Mouse (Mus musculus) intestine, embryonic 16.5 days (tissue): ENCODE data around the gene Parp2. TPM values are rescaled to one million over a fixed set of nuclear protein-coding genes. Genes with fewer than 3 reads are reported as not detected.

ENCODE experiments used
- ATAC-seq: fragments of 200-750 bp; cut with Nextera tagmentation; 2 replicates; pipeline ENCODE4 v1.8.0; 2017; ENCODE audit warnings: moderate TSS enrichment, moderate library complexity
- H3K27ac ChIP-seq: fragments of 300-500 bp; sonication (generic); 2 replicates; pipeline ENCODE4 v1.5.1; 2014; ENCODE audit warnings: mild to moderate bottlenecking, low read length
- H3K27me3 ChIP-seq: fragments of 300-500 bp; sonication (generic); replicated peaks from 2 replicates; pipeline ENCODE4 v1.6.1; 2014; ENCODE audit warnings: low read length, control low read depth, mixed read lengths; ENCODE audit not compliant: control insufficient read depth, insufficient read depth
- H3K36me3 ChIP-seq: fragments of 300-500 bp; sonication (generic); 2 replicates; pipeline ENCODE4 v1.6.1; 2014; ENCODE audit warnings: low read length, control low read depth; ENCODE audit not compliant: control insufficient read depth, insufficient read depth
- H3K4me1 ChIP-seq: fragments of 300-500 bp; sonication (generic); 2 replicates; pipeline ENCODE4 v1.6.1; 2014; ENCODE audit warnings: low read length, control low read depth, mixed read lengths; ENCODE audit not compliant: control insufficient read depth, insufficient read depth
- H3K4me2 ChIP-seq: fragments of 300-500 bp; sonication (generic); 2 replicates; pipeline ENCODE4 v1.6.1; 2014; ENCODE audit warnings: low read depth, low read length, control low read depth
- H3K4me3 ChIP-seq: fragments of 300-500 bp; sonication (generic); 2 replicates; pipeline ENCODE4 v1.5.1; 2014; ENCODE audit warnings: mild to moderate bottlenecking, low read length
- H3K9ac ChIP-seq: fragments of 300-500 bp; sonication (generic); 2 replicates; pipeline ENCODE4 v1.6.1; 2014; ENCODE audit warnings: low read depth, low read length
- H3K9me3 ChIP-seq: fragments of 300-500 bp; sonication (generic); 2 replicates; pipeline ENCODE4 v1.6.1; 2016; ENCODE audit warnings: low read length, control low read depth; ENCODE audit not compliant: control insufficient read depth
- WGBS: fragments of 180-500 bp; shearing (Covaris S2); extraction: QIAGEN DNeasy Blood & Tissue Kit; methylation state at CpG from one replicate; pipeline ENCODE4 v1.1.7; 2014; 5-methylcytosine and 5-hydroxymethylcytosine counted together
- polyA plus RNA-seq: library from polyadenylated mRNA; unstranded; fragments of >200 nt; fragmentation: Nextera tagmentation; extraction: Ambion mirVana; gene quantifications from 2 replicates; pipeline ENCODE4 v1.2.1, GENCODE M21; 2015

Gene Parp2
- polyA plus RNA-seq: 56.4 and 60.6 TPM in 2 replicates

DNA sequence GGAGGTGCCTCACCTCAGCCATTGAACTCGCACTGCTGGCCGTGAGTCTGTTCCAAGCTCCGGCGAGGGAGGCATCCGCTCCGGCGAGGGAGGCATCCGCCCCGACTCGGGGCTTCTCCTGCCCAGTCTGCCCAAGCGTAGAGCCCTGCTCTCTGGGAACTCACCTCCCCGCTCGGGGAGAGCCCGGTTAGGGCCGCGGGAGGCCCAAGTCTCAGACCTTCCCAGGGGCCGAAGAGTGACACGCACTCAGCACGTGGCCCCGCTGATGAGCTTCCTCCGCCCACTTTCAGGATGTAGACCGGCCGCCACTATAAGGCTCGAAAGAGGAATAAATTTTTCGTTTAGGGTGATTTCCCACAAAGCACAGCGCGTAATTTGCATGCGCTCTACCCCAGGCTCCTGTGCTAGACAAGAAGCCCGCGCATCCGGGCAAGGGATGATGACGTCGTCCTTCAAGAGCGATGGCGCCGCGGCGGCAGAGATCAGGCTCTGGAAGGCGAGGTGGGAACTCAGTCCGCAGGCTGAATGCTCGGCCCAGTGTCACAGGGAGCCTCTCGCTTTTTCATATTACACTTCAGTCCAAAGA, at the start of gene Parp2, which contains the start of gene Ccnb1ip1:
Gene Parp2, plus strand, starts transcription at position 355 of the 586 bp plus-strand sequence.
Gene Ccnb1ip1, minus strand, starts transcription at position 246 of the 586 bp plus-strand sequence.
- Histone ChIP-seq H3K9ac (peak within 1 kb of the TSS; percentile 73), H3K27ac (peak within 1 kb of the TSS; percentile 71), H3K36me3 (no peaks in the 10 kb centered on the region), H3K4me3 (peak within 1 kb of the TSS; percentile 61), H3K4me1 (no peaks in the 10 kb centered on the region), H3K4me2 (peak within 1 kb of the TSS; percentile 51), H3K27me3 (no peaks in the 10 kb centered on the region), H3K9me3 (no peaks in the 10 kb centered on the region)
- WGBS: under 1% methylated on average over 42 of the region's 42 CpGs
- peak; percentile 100 for ATAC-seq

DNA sequence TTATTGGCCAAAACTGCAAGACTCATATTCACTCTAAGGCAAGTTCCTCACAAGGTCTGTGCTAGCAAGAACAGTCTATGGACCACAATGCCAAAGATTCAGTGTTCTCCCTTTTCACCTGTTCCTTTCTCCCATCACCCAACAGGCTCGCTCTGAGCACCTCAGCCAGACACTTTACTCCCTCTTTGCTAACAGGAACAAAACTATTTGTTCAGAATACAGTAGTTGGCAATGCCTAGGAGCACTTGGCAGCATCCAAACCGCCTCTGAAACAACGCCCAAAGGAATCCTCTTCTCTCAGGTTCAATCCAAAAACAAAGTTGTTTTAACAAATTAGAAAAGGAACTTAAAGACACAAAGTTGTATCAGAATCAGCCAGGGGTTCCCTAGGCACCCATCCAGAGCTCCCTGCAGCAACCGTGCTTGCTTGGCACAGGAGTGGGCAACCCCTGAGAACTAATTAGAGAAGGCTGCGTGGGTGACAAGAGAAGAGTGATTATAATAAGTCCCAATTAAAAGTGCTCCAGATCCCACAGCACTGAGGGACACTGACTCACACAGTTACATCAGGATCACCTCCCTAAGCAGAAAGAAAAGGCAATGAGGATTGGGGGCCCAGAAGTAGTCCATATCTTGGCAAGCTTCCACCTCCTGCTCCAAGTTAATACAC, 49.1 kb upstream of the Parp2 start:
- Histone ChIP-seq H3K4me3 (no peak overlapping the region), H3K27ac (no peak overlapping the region), H3K9me3 (no peaks in the 10 kb centered on the region), H3K36me3 (no peaks in the 10 kb centered on the region), H3K9ac (no peak overlapping the region), H3K4me2 (no peak overlapping the region), H3K27me3 (no peaks in the 10 kb centered on the region), H3K4me1 (no peaks in the 10 kb centered on the region)
- WGBS: 80% methylated on average over 5 of the region's 5 CpGs
- ATAC-seq: no peak

DNA sequence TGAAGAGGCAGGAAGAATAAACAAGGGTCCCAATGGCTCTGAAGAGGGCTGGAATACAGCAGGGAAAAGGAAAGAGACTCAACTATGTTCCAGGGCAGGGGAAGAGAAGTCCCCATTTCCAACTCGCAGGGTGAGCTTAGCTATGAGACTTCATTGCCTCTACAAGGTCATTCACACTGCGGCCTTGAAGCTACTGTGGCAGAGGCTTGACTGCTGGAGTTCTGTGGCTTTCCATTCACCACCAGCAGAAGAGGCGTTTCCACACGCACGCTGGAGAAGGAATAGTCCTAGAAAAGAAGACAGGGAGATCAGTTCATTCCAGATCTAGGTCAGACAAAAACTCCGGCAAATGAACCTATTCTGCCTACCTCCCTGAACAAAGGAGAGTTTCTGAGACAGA, 41.9 kb upstream of the Parp2 start:
- no peaks in the 10 kb centered on the region for H3K9me3 ChIP-seq
- no peaks in the 10 kb centered on the region for H3K27me3 ChIP-seq
- H3K4me3 ChIP-seq: no peak overlapping the region
- no peaks in the 10 kb centered on the region for H3K4me1 ChIP-seq
- H3K27ac ChIP-seq: no peak overlapping the region
- H3K36me3 ChIP-seq: 0 out of 2 replicates have a peak, but pooled peaks cover 4% of the 10 kb centered on the region
- 92% methylated on average over 6 of the region's 6 CpGs for WGBS
- no peak for ATAC-seq
- H3K9ac ChIP-seq: no peak overlapping the region
- no peak overlapping the region for H3K4me2 ChIP-seq

DNA sequence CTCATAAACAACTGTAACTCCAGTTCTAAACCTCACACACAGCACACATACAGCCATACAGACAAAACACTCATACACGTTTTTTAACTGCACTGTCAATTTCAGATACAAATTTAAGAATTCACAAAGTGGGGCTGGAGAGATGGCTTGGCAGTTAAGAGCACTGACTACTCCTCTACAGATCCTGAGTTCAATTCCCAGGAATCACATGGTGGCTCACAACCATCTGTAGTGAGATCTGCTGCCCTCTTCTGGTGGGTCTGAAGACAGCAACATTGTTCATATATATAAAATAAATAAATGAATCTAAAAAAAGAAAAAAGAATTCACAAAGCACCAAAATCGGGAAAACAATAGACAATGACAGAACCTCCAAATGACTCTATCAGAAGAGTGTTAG, 36.3 kb upstream of the Parp2 start:
- WGBS: 83% methylated on average over 2 of the region's 2 CpGs
- ATAC-seq: no peak

DNA sequence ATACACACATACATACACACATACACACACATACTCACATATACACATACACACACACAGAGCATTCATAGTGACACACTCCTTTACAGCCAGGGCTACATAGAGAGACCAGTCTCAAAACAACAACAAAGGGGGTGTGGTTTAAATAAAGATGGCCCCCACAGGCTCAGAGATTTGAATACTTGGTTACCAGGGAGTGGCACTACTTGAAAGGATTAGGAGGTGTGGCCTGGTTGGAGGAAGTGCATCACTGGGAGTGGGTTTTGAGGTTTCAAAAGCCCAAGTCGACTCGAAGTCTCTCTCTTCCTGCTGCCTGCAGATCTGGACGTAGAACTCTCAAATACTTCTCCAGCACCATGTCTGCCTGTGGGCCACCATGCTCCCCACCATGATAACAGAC, 25.5 kb upstream of the Parp2 start:
- no peak overlapping the region for H3K9ac ChIP-seq
- H3K9me3 ChIP-seq: no peaks in the 10 kb centered on the region
- peaks cover 15% of the 10 kb centered on the region for H3K36me3 ChIP-seq
- no peak overlapping the region for H3K27ac ChIP-seq
- no peak for ATAC-seq
- H3K4me3 ChIP-seq: no peak overlapping the region
- no peak overlapping the region for H3K4me2 ChIP-seq
- WGBS: 91% methylated on average over 3 of the region's 3 CpGs
- H3K4me1 ChIP-seq: peaks cover 6% of the 10 kb centered on the region
- no peaks in the 10 kb centered on the region for H3K27me3 ChIP-seq

More for the DNA sequence above, 36.3 kb upstream of the Parp2 start:
- Histone ChIP-seq H3K4me1 (no peaks in the 10 kb centered on the region), H3K9me3 (no peaks in the 10 kb centered on the region; the same call in 1 of the 2 replicates), H3K4me3 (no peak overlapping the region), H3K4me2 (no peak overlapping the region), H3K36me3 (peaks cover 19% of the 10 kb centered on the region; the same call in 1 of the 2 replicates), H3K27ac (no peak overlapping the region), H3K9ac (no peak overlapping the region), H3K27me3 (no peaks in the 10 kb centered on the region)

DNA sequence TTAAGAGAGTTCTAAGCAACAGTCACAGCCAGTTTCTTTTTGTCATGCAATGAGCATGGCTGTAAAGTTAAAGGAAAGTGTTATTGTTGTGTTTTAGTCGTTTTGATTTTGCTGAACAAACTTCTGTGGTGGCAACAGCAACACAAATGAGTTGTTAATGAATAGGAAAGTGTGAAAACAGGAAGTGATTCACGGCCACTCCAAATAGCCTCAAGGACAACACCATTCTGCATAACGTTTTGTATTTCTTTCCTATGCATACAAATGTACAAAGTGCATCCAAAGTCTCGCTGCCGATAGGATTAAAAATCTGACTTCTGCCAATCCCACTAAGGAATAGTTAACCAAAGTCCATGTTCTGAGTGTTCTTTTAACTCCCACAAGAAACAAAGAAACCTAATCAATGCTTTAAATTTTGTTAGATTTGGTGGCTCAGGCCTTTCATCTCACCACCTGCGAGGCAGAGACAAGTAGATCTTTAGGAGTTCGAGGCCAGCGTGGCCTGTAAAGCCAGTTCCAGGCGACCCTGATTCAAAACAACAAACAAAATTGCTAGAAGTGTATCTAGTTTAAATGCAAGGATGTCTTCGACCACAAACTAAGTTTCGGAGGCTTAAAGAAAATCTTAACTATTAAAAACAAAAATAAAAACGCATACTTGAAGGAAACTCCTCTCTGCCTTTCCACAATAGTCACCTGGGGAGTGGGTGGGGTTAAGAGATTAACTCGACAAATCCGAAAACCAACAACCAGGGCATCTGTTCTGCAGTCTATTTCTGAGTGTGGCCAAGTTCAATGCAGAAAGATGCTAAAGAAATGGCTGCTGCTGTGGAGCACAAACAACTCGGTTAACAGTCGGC, 23.0 kb upstream of the Parp2 start:
- no peaks in the 10 kb centered on the region for H3K9me3 ChIP-seq
- peaks cover 9% of the 10 kb centered on the region for H3K36me3 ChIP-seq
- H3K9ac ChIP-seq: peak overlapping the region; percentile 89
- H3K27ac ChIP-seq: peak overlapping the region; percentile 59
- peak overlapping the region; percentile 91 for H3K4me3 ChIP-seq
- 23% methylated on average over 16 of the region's 16 CpGs for WGBS
- no peaks in the 10 kb centered on the region for H3K27me3 ChIP-seq
- ATAC-seq: peak; percentile 70; the same call in 1 of the 2 replicates
- peak overlapping the region; percentile 63 for H3K4me2 ChIP-seq
- peaks cover 6% of the 10 kb centered on the region for H3K4me1 ChIP-seq

DNA sequence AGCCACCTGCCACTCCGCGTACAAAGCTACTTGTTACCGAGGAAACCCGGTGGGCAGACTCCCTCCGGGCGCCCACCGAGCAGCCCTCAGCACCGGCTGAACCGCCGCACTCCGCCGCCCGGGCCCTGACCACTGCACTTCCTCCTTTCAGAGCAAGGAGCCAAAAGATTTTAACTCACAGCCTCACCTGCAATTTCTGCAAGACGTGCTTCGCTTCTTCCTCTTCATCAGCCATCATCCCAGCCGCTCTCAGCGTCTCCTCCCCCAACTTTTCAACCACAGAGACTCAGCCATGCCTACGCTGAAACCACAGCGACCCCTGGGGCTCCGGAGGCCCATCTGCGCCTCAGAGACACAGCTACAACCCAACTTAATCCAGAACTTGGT, 22.4 kb upstream of the Parp2 start, which contains the start of gene Ttc5:
Gene Ttc5, minus strand, starts transcription at position 269 of the 387 bp plus-strand sequence.
- Histone ChIP-seq H3K4me3 (peak within 1 kb of the TSS; percentile 91), H3K4me1 (peaks cover 6% of the 10 kb centered on the region), H3K9ac (peak within 1 kb of the TSS; percentile 89), H3K36me3 (peaks cover 9% of the 10 kb centered on the region), H3K27ac (peak within 1 kb of the TSS; percentile 59), H3K9me3 (no peaks in the 10 kb centered on the region), H3K27me3 (no peaks in the 10 kb centered on the region), H3K4me2 (peak within 1 kb of the TSS; percentile 63)
- ATAC-seq: peak; percentile 96
- WGBS: under 1% methylated on average over 21 of the region's 21 CpGs

DNA sequence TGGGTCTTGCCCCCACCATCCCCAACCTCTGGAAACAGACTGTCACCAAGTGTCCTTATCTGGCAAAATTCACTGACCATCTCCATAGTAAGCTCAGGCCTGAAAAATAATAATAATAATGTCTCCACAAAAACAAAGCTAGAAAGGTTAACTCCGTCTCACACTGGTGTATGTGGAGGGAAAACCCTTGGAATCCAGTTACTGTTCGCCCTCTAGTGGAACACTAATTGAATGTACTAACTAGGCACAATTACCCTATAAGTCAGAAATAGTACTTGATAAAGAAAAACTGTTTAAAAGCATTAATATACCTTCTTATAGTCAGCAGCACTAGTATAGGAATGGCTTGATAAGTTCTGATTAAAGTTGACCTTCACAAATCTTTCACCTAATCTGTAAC, 19.5 kb upstream of the Parp2 start:
- no peaks in the 10 kb centered on the region for H3K36me3 ChIP-seq
- no peak for ATAC-seq
- no peak overlapping the region for H3K9ac ChIP-seq
- H3K27ac ChIP-seq: no peak overlapping the region
- no peak overlapping the region for H3K4me3 ChIP-seq
- H3K27me3 ChIP-seq: no peaks in the 10 kb centered on the region
- H3K9me3 ChIP-seq: no peaks in the 10 kb centered on the region
- 6% methylated on average over 2 of the region's 2 CpGs for WGBS
- no peak overlapping the region for H3K4me2 ChIP-seq
- H3K4me1 ChIP-seq: peaks cover 6% of the 10 kb centered on the region
